Mouse (Mus musculus) hindbrain, embryonic 12.5 days (tissue): ENCODE results near the gene Pnpla7. TPM values are rescaled to one million over a fixed set of nuclear protein-coding genes. Genes with fewer than 3 reads are reported as not detected.

Experiments
- ATAC-seq: fragments of 200-750 bp; cut with Nextera tagmentation; 2 replicates; pipeline ENCODE4 v1.8.0; 2017; ENCODE audit warnings: moderate TSS enrichment; ENCODE audit not compliant: low FRiP score
- H3K27ac ChIP-seq: fragments of 300-500 bp; sonication (generic); 2 replicates; pipeline ENCODE4 v1.5.1; 2016; ENCODE audit warnings: mild to moderate bottlenecking
- H3K27me3 ChIP-seq: fragments of 300-500 bp; sonication (generic); 2 replicates; pipeline ENCODE4 v1.6.1; 2016; ENCODE audit warnings: mild to moderate bottlenecking
- H3K36me3 ChIP-seq: fragments of 300-500 bp; sonication (generic); 2 replicates; pipeline ENCODE4 v1.6.1; 2016; ENCODE audit warnings: mild to moderate bottlenecking
- H3K4me1 ChIP-seq: fragments of 300-500 bp; sonication (generic); 2 replicates; pipeline ENCODE4 v1.6.1; 2016
- H3K4me2 ChIP-seq: fragments of 300-500 bp; sonication (generic); replicated peaks from 2 replicates; pipeline ENCODE4 v1.6.1; 2016; ENCODE audit warnings: mild to moderate bottlenecking
- H3K4me3 ChIP-seq: fragments of 300-500 bp; sonication (generic); 2 replicates; pipeline ENCODE4 v1.5.1; 2016; ENCODE audit warnings: mild to moderate bottlenecking
- H3K9ac ChIP-seq: fragments of 300-500 bp; sonication (generic); 2 replicates; pipeline ENCODE4 v1.6.1; 2016; ENCODE audit warnings: mild to moderate bottlenecking, moderate library complexity
- H3K9me3 ChIP-seq: fragments of 300-500 bp; sonication (generic); replicated peaks from 2 replicates; pipeline ENCODE4 v1.6.1; 2016; ENCODE audit warnings: mild to moderate bottlenecking
- WGBS: fragments of 180-500 bp; shearing (Covaris S2); methylation state at CpG from one replicate; pipeline ENCODE4 v1.1.7; 2016; 5-methylcytosine and 5-hydroxymethylcytosine counted together
- polyA plus RNA-seq: library from polyadenylated mRNA; unstranded; fragments of >200 nt; fragmentation: Nextera tagmentation; extraction: Ambion mirVana; gene quantifications from 2 replicates; pipeline ENCODE4 v1.2.1, GENCODE M21; 2016

Gene Pnpla7
- polyA plus RNA-seq, 1 experiment from 2014 or later: 3.8 TPM

DNA sequence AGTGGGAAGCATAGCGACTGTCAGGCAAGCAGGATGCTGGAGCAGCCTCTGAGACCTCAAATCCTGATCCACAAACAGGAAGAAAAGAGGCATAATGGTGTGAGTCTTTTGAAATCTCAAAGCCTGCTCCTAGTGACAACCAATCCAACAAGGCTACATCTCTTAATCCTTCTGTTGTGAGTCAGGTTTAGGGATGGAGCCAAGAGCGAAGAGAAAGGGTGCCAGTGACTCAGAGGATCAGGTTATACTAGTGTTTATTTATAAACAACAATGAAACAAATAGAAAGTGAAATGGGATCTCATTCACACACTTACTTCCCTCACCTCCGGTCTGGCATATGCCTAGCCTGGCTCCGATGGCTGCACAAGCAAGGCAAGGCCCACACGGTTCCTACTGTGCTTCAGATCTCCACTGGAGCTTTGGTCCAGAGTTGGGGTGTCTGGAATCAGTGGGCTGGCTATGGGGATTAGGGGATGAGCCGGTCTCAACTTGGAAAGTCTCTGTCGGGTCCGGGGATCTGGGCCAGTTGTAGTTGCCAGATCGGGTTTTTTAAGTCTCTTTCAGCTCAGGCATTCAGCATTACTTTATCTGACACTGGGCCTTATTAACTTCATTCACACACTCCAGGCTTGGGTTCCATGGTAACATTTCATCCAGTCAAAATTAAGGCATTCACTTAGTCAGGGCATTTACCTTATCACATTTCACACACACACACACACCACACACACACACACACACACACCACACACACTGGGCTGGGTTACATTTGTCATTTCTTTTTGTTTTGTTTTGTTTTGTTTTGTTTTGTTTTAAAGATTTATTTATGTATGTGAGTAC is 28.3 kb downstream of the Pnpla7 start:
- H3K4me3 ChIP-seq: no peak overlapping the region
- WGBS: 78% methylated on average over 9 of the region's 9 CpGs
- H3K9me3 ChIP-seq: no peaks in the 10 kb centered on the region
- ATAC-seq: no peak
- no peak overlapping the region for H3K27ac ChIP-seq
- H3K4me1 ChIP-seq: 0 out of 2 replicates have a peak, but pooled peaks cover 2% of the 10 kb centered on the region
- H3K4me2 ChIP-seq: no peak overlapping the region
- no peak overlapping the region for H3K9ac ChIP-seq
- no peaks in the 10 kb centered on the region for H3K27me3 ChIP-seq
- H3K36me3 ChIP-seq: no peaks in the 10 kb centered on the region

DNA sequence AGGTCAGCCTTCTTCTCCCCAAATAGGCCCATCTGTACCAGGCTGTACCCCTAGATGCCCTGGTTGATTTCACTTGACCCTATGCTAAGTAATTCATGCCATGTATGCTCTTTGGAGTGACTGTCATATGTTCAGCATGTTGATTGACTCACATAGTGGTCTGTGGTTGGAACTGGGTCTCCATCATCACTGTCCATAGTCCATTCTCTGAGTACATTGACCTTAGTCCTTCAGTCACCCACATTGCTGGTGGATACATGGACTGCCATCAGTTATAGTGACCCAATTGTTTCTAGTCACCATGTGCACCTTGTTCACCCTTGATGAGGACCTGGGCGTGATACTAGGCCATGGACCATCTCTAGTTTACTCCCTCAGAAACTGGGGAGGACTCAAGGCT is 30.9 kb downstream of the Pnpla7 start:
- H3K27me3 ChIP-seq: no peaks in the 10 kb centered on the region
- H3K4me1 ChIP-seq: no peaks in the 10 kb centered on the region
- WGBS: 89% methylated on average over 1 of the region's 1 CpGs
- no peak overlapping the region for H3K4me3 ChIP-seq
- ATAC-seq: no peak
- no peak overlapping the region for H3K27ac ChIP-seq
- no peaks in the 10 kb centered on the region for H3K9me3 ChIP-seq
- no peak overlapping the region for H3K9ac ChIP-seq
- H3K36me3 ChIP-seq: no peaks in the 10 kb centered on the region
- H3K4me2 ChIP-seq: no peak overlapping the region

DNA sequence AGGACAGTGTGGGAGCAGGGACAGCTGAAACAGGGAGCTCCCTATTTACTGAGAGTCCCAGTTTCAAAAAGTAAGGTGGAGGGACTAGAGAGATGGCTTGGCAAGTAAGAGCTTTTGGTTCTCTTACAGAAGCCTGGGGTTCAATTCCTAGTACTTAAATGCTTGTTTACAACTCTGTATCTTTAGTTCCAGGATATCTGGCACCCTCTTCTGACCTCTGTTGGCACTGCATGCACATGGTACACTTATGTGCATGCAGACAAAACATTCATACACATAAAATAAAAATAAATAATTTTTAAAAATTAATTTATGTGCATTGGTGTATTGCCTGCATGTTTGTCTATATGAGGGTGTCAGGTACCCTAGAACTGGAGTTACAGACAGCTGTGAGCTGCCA is 32.4 kb downstream of the Pnpla7 start:
- no peak overlapping the region for H3K4me2 ChIP-seq
- no peak overlapping the region for H3K9ac ChIP-seq
- H3K36me3 ChIP-seq: no peaks in the 10 kb centered on the region
- no peaks in the 10 kb centered on the region for H3K27me3 ChIP-seq
- H3K4me1 ChIP-seq: no peaks in the 10 kb centered on the region
- no peaks in the 10 kb centered on the region for H3K9me3 ChIP-seq
- no peak for ATAC-seq
- no peak overlapping the region for H3K27ac ChIP-seq
- H3K4me3 ChIP-seq: no peak overlapping the region

DNA sequence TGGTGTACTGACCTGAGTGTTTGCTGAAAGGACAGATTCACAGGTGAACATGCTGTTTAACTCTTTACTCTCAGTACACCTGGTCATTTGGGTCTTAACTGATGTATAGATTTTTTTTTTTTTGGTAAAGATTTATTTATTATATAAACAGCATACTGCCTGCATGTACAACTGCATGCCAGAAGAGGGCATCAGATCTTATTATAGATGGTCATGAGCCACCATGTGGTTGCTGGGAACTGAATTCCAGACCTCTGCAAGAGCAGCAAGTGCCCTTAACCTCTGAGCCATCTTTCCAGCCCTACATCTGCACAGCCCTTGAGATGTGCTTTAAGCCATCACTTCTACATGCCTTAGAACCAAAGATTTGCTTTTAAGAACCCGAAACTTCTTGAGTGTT is 46.8 kb downstream of the Pnpla7 start:
- Histone ChIP-seq H3K36me3 (no peaks in the 10 kb centered on the region), H3K9ac (no peak overlapping the region), H3K4me1 (no peaks in the 10 kb centered on the region), H3K27me3 (no peaks in the 10 kb centered on the region), H3K9me3 (no peaks in the 10 kb centered on the region), H3K27ac (no peak overlapping the region), H3K4me2 (no peak overlapping the region), H3K4me3 (no peak overlapping the region)
- no peak for ATAC-seq
- WGBS: 91% methylated on average over 1 of the region's 1 CpGs

DNA sequence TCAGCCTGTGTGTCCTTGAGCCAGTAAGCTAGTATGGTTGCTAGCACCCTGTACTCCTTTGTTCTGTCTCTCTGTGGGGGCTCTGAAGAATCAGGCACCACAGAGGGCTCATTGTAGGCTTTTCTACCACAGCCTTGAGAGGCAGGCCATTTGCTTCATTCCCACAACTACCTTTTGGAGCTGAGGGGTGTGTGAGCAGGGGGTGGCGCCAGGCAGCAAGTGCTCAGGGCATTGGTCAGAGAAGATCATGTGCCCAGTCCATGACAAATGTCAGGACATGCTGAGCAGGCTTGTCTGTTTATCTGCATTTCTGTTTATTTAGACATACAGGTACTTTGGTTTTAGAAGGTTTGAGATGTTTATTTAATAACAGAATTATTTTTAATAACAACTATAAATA is 49.3 kb downstream of the Pnpla7 start:
- Histone ChIP-seq H3K4me3 (no peak overlapping the region), H3K27ac (no peak overlapping the region), H3K27me3 (no peaks in the 10 kb centered on the region), H3K4me2 (no peak overlapping the region), H3K9ac (no peak overlapping the region), H3K36me3 (no peaks in the 10 kb centered on the region), H3K4me1 (no peaks in the 10 kb centered on the region), H3K9me3 (no peaks in the 10 kb centered on the region)
- no peak for ATAC-seq
- 91% methylated on average over 1 of the region's 1 CpGs for whole genome bisulfite sequencing

DNA sequence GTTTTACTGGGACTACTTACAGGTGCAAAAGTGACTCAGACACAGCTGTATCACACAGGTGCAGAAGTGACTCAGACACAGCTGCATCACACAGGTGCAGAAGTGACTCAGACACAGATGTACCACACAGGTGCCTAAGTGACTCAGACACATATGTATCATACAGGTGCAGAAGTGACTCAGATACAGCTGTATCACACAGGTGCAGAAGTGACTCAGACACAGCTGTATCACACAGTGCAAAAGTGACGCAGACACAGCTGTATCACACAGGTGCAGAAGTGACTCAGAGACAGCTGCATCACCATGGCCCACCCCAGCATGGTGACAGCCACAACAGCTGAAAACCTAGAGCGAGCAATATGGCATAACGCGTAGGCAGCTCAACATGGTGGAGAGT is 59.2 kb downstream of the Pnpla7 start:
- no peak overlapping the region for H3K9ac ChIP-seq
- H3K4me3 ChIP-seq: no peak overlapping the region
- H3K36me3 ChIP-seq: no peaks in the 10 kb centered on the region
- no peaks in the 10 kb centered on the region for H3K9me3 ChIP-seq
- H3K4me1 ChIP-seq: no peaks in the 10 kb centered on the region
- ATAC-seq: no peak
- no peak overlapping the region for H3K4me2 ChIP-seq
- H3K27me3 ChIP-seq: no peaks in the 10 kb centered on the region
- H3K27ac ChIP-seq: no peak overlapping the region
- WGBS: 94% methylated on average over 4 of the region's 4 CpGs

DNA sequence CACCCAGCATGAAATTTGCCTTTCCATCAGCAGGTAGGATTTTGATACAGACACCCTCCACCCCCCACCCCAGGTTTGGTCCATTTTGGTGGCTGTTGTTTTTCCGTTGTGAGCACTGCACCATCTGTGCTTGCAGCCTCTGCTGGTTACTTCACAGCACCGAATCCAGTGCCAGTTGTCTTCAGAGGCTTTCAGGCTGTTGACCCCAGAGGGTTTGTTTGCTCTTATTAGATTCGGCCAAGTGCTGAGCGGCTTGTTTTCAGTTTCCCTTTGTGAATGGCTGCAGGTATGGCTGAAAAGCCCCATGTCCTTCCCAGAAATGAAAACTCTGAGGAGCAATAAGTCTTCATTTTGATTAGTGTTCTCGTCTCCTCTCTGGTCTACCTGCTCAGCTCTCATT is 64.3 kb downstream of the Pnpla7 start:
- Histone ChIP-seq H3K4me2 (no peak overlapping the region), H3K9ac (no peak overlapping the region), H3K4me1 (no peaks in the 10 kb centered on the region), H3K27me3 (no peaks in the 10 kb centered on the region), H3K36me3 (no peaks in the 10 kb centered on the region), H3K4me3 (no peak overlapping the region), H3K9me3 (no peaks in the 10 kb centered on the region), H3K27ac (no peak overlapping the region)
- WGBS: 89% methylated on average over 5 of the region's 5 CpGs
- ATAC-seq: no peak

DNA sequence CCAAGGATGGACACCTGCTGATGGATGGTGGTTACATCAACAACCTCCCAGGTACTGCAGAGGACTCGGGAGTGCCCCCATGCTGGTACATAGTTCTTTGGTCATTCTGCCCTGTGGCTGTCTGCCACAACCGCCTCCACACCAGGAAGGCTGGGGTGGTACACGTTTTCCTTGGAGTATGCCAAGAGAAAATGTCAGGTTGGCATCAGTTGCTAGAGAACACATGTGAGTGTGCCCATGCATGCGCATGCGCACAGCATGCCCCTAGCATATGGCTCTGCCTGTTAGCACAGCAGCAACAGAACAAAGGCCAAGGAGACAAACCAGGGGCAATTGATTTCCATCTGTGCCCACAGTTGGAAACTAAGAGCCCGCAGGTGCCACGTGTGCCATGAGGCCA is 75.1 kb downstream of the Pnpla7 start:
- 85% methylated on average over 7 of the region's 7 CpGs for WGBS
- Histone ChIP-seq H3K36me3 (peaks cover 5% of the 10 kb centered on the region; the same call in 1 of the 2 replicates), H3K4me1 (peaks cover 13% of the 10 kb centered on the region), H3K4me2 (no peak overlapping the region), H3K27ac (no peak overlapping the region), H3K9ac (no peak overlapping the region), H3K4me3 (no peak overlapping the region), H3K27me3 (no peaks in the 10 kb centered on the region), H3K9me3 (no peaks in the 10 kb centered on the region)
- no peak for ATAC-seq

DNA sequence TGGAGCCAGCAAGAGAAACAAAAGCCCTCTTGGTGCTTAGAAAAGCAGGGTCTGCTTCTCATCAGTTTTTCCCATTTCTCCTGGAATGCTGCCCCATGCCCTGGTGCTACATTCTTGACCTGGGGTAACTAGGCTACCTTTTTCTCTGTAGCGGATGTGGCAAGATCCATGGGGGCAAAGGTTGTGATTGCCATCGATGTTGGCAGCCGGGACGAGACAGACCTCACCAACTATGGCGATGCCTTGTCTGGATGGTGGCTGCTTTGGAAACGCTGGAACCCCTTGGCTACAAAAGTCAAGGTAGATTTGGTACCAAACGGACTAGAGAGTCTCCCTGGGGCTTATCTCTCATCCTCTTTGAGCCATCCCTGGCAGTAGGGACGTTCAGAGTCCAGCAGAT is 75.6 kb downstream of the Pnpla7 start:
- ATAC-seq: no peak
- H3K4me1 ChIP-seq: peaks cover 14% of the 10 kb centered on the region
- 84% methylated on average over 8 of the region's 8 CpGs for WGBS

DNA sequence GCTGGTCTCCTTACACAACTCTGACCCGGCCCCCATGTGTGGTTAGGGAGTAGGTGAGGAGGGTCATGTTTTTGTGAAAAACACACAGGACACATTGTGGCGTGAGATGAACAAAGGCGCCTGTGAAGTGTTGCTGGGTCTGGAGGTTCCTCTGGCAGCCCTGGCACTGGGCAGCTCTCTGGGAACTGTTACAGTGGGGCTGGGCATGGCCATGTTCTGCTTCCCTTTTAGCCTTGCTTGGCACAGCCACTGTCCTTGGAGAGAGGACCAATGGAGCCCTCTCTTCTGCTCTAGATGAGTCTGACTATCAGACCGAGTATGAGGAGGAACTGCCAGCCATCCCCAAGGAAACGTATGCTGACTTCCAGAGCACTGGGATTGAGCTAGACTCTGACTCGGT is 77.3 kb downstream of the Pnpla7 start:
- Histone ChIP-seq H3K4me1 (peaks cover 14% of the 10 kb centered on the region), H3K9me3 (no peaks in the 10 kb centered on the region), H3K27ac (no peak overlapping the region), H3K4me2 (no peak overlapping the region), H3K27me3 (no peaks in the 10 kb centered on the region), H3K9ac (no peak overlapping the region), H3K4me3 (no peak overlapping the region), H3K36me3 (peaks cover 17% of the 10 kb centered on the region)
- 89% methylated on average over 6 of the region's 6 CpGs for WGBS
- no peak for ATAC-seq

More for the DNA sequence above, 75.6 kb downstream of the Pnpla7 start:
- Histone ChIP-seq H3K27ac (no peak overlapping the region), H3K27me3 (no peaks in the 10 kb centered on the region), H3K4me3 (no peak overlapping the region), H3K36me3 (peaks cover 6% of the 10 kb centered on the region; the same call in 1 of the 2 replicates), H3K9me3 (no peaks in the 10 kb centered on the region), H3K9ac (no peak overlapping the region), H3K4me2 (no peak overlapping the region)

DNA sequence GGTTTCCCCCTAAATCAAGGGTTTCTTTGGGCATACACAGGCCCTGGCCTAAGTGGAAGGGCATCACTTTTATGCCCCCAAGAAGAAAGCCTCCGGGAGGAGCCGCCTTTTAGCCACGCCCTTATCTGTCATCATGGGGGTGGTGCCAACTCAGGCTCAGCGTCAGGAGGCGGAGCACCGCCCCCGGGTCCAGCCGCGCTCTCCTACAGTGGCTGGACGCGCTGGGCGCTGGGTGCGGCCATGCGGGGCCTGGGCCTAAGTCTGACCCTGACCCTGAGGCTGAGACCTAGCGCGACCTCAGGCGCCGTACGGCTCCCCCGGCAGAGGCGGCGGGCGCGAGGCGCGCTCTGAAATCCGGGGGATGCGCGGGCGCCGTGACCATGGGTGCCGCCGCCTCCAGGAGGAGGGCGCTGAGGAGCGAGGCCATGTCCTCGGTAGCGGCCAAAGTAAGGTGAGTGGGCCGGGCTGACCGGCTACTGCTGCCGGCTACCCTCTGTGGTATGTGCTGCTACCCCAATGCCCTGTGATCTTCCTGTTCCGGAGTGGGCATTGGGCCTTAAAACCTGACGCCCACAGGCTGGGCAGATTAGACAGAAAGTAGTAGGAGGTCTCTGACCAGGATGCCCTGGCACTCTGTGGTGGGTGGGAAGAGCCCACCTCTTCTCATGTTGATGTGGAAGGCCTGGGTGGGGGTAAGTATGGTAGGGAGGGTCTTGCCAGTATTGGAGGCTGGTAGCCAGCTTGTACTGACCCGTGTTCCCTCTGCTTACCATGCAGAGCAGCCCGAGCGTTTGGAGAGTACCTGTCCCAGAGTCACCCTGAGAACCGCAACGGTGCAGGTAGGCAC is 78.6 kb downstream of the Pnpla7 start, which contains the start of gene Nsmf:
TSS of gene Nsmf (plus strand) at position 135 of the 847 bp plus-strand sequence.
- Histone ChIP-seq H3K27me3 (no peaks in the 10 kb centered on the region), H3K27ac (peak within 1 kb of the TSS; percentile 35; the same call in 1 of the 2 replicates), H3K4me2 (peak within 1 kb of the TSS; percentile 90), H3K9me3 (no peaks in the 10 kb centered on the region), H3K36me3 (peaks cover 27% of the 10 kb centered on the region), H3K9ac (peak within 1 kb of the TSS; percentile 86), H3K4me1 (peaks cover 14% of the 10 kb centered on the region), H3K4me3 (peak within 1 kb of the TSS; percentile 82)
- WGBS: 4% methylated on average over 47 of the region's 47 CpGs
- peak; percentile 90 for ATAC-seq

DNA sequence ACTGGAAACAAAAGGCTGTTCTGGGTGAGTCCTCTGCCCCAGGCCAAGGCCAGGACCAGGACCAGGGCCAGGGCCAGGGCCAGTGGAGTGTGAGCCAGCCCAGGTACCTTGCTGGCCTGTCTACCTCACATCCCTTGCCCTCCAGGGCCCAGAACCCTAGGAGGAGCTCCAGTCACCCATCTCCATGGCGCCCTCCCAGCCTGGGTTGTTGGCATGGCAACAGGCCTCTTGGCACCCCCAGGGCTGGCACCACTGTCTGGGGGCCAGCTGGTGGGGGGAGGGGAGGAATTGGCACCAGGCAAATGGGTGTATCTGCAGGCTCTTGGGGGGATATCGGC is 79.2 kb downstream of the Pnpla7 start:
- Histone ChIP-seq H3K27me3 (no peaks in the 10 kb centered on the region), H3K9me3 (no peaks in the 10 kb centered on the region), H3K4me1 (peaks cover 14% of the 10 kb centered on the region), H3K36me3 (peaks cover 33% of the 10 kb centered on the region), H3K27ac (no peak overlapping the region), H3K4me2 (peak overlapping the region; percentile 90), H3K9ac (peak overlapping the region; percentile 86), H3K4me3 (peak overlapping the region; percentile 82)
- 47% methylated on average over 2 of the region's 2 CpGs for WGBS
- ATAC-seq: peak; percentile 30
